In genomic region chr17:9083629-9084028, GRCm38 (mm10) we compare ENCODE assay signal across 19 mouse cellular contexts.
DNase-seq lines count a peak whose midpoint lies in the region.
"Had no signal": no experiment of that assay in that cellular context is flagged by ENCODE, and none has a peak within 500 bp of the region (broad histone marks: within the 10 kb centered on the region; RNA-seq: fewer than 3 reads in every experiment).

No protein-coding gene starts in this region.

- DNase-seq in 3T3-L1 (ENCODE audit: low read depth, low spot score) (peak; percentile 8), ES-CJ7 (ENCODE audit: low read depth, low spot score) (peak; percentile 6), R1 (ENCODE audit: low read depth, low spot score) (peak; percentile 44)
- DNase-seq in spleen, postnatal 14 days (ENCODE audit: low spot score in 2 of 2) = no peak
- no peak for DNase-seq in lung, postnatal 36 days
- no peak for DNase-seq in ovary, postnatal 36 days (ENCODE audit: low spot score)
- DNase-seq: adrenal gland, postnatal 10 days; adrenal gland, postnatal 36 days; B cell, adult 2 months; cerebellum, adult 11 months; cerebellum, adult 2 months; cerebellum, adult 9-11 months; cerebellum, postnatal 36 days; embryo, embryonic 11 days; gastrocnemius, postnatal 25 days; heart, adult 18-20 months; heart, postnatal 10 days; heart, postnatal 36 days; kidney, adult 11 months had no signal

Comparison
In these comparisons a context has a peak if more than half of its experiments do, and no peak if none do; other contexts are left out.
1. DNase-seq: peak in 3T3-L1 (single experiment), ES-CJ7 (single experiment) and R1 (single experiment); none in spleen, postnatal 14 days (0 of 2), lung, postnatal 36 days (single experiment) and ovary, postnatal 36 days (single experiment).